Mouse (Mus musculus): Measurements from ENCODE around the gene N4bp3.
"Not testable (repeated sequence)": the region's sequence is repeated elsewhere in the genome, so short reads cannot be mapped to it uniquely, and the experiment has no call there.

The N4bp3 gene

DNA sequence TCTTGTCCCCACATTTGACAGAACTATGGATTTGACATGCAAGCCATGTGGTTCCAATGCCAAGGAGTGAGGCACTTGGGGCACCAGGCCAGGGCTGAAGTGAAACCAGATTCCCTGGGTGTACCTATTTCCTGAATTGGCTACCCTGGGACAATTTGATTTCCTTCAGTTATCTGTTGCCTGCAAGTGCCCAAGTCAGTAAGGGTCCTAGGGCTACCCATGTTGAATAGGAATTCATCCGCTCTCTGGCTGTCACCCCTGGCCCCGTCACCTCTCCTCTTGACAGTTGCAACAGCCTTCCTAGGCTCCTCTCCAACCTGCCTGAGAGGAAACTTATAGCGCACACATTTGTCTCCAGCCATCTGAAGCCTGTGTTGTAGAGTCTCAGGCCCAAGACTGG, 4.2 kb upstream of the N4bp3 start:
- no peak for DNase-seq (ENCODE audit: extremely low read depth, low read depth, low spot score)

DNA sequence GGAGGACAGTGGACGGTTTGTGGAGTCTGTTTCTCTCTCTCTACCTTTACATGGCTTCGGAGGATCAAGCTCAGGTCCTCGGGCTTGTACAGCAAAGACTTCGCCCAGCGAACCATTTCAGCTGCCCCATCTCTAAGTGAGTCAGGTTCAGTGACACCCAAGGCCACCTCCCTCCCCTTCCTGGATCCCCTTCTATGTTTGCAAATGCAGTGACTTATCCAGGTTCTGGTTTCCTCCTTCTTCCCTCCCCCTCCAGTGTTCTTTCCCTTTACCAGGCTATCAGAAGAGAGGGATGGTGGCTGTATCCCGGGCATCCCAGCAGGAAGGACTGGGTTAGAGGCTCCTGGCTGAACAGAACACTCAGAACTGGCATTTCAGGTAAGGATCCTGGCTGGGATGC, 3.1 kb upstream of the N4bp3 start:
- no peak for DNase-seq (ENCODE audit: extremely low read depth, low read depth, low spot score)

DNA sequence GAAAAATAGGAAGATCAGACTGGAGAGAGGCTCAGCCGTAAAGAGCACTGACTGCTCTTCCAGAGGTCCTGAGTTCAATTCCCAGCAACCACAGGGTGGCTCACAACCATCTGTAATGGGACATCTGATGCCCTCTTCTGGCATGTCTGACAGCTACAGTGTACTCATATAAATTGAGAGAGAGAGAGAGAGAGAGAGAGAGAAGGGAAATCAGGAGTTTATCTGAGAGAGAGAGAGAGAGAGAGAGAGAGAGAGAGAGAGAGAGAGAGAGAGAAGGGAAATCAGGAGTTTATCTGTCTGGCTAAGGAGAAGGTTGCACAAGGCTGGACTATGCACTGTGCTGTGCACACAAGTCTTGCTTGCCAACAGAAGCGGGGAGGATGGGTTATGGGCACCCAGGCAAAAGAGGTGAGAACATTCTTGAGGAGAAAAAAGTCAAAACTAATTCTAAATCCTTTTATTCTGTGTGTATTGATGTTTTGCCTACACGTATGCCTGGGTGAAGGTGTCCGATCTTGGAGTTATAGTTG, 2.3 kb upstream of the N4bp3 start:
- DNase-seq (ENCODE audit: extremely low read depth, low read depth, low spot score), result no peak

DNA sequence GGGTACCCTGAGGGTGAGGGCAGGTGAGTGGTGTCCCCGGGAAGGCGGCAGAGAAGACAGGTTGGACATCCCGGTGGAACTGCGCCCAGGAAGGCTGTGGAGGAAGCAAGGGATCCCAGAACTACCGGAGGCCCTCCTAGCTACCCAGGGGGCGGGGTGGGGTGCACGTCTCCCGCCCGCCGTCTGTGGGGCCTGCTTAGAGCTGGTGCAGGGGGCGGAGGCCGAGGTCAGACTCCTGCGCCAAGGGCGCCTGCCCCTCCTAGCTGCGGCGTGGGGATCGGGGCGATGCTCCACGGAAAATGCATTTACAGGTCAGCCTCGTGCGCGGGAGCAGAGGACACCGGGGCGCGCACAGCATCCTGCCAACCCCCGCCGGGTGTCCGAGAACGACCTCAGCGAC, 381 bp downstream of the N4bp3 start:
- no peak for DNase-seq (ENCODE audit: extremely low read depth, low read depth, low spot score)

DNA sequence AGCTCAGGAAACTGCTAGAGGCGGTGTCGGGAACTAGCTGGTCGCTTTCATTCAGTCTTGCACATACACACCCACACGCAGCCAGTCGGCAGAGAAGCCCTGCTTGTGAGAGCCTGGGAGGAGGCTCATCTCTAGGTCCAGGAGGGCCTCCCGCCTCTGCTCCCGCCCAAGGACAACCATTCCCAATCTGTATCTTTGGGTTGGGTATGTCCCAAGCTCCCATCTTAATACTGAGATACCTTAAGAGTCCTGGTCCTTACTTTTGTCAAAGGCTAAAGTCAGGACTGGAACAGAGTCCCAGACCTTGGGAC, 798 bp downstream of the N4bp3 start:
- DNase-seq (ENCODE audit: extremely low read depth, low read depth, low spot score), result no peak

- no peak for DNase-seq (ENCODE audit: extremely low read depth, low read depth, low spot score)
These were observed 1.3 kb downstream of the N4bp3 start for GRCm38 (mm10) chr11:51649111-51649888.

DNA sequence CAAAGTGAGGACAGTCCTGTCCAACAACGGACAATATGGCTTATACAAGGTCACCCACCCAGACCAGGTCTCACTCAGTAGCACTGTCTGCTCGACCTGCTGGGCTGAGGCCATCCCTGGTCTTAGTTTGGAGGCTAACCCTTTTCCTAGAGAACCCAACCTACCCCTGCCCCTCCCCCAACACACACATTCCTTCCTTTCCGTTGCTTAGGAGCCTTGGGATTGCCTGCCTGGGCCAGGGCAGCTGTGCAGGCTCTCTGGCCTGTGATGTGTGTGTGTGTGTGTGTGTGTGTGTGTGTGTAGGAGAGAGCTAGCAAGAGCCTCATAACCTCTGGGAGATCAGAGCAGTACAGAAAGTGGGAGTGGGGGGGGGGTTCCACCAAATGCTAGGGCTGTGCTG, 2.1 kb downstream of the N4bp3 start:
- no peak for DNase-seq (ENCODE audit: extremely low read depth, low read depth, low spot score)

GRCm38 (mm10) chr11:51646751-51647667, 3.6 kb downstream of the N4bp3 start:
- DNase-seq (ENCODE audit: extremely low read depth, low read depth, low spot score), result no peak

GRCm38 (mm10) chr11:51646245-51646644, 4.4 kb downstream of the N4bp3 start:
- DNase-seq (ENCODE audit: extremely low read depth, low read depth, low spot score), result no peak

GRCm38 (mm10) chr11:51645293-51645692, 5.3 kb downstream of the N4bp3 start:
- DNase-seq (ENCODE audit: extremely low read depth, low read depth, low spot score), result no peak

- no peak for DNase-seq (ENCODE audit: extremely low read depth, low read depth, low spot score)
These were observed 6.4 kb downstream of the N4bp3 start for GRCm38 (mm10) chr11:51644217-51644616.

GRCm38 (mm10) chr11:51643761-51644160, 6.9 kb downstream of the N4bp3 start:
- no peak for DNase-seq (ENCODE audit: extremely low read depth, low read depth, low spot score)

GRCm38 (mm10) chr11:51643202-51643601, 7.4 kb downstream of the N4bp3 start:
- DNase-seq (ENCODE audit: extremely low read depth, low read depth, low spot score), result no peak

- DNase-seq (ENCODE audit: extremely low read depth, low read depth, low spot score), result no peak
These were observed 9.9 kb downstream of the N4bp3 start for GRCm38 (mm10) chr11:51640748-51641147.

DNA sequence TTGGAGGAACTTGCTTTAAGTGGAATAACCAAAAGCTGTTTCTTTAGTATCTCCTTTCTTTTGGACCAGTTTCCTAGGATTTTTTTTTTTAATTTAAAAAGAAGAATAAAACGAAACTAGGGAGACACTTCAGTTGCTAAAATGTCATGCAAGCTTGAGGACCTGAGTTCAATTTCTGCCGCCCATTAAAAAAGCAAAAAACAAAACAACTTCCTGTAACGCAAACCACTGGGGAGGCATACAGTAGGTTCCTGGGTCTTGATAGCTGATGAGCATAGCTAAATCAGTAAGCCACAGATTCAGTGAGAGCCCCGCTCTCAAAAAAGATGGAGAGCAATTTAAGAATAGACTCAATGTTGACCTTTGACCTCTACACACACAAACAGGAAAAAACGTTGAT, 12.1 kb downstream of the N4bp3 start:
- no peak for DNase-seq (ENCODE audit: extremely low read depth, low read depth, low spot score)

DNA sequence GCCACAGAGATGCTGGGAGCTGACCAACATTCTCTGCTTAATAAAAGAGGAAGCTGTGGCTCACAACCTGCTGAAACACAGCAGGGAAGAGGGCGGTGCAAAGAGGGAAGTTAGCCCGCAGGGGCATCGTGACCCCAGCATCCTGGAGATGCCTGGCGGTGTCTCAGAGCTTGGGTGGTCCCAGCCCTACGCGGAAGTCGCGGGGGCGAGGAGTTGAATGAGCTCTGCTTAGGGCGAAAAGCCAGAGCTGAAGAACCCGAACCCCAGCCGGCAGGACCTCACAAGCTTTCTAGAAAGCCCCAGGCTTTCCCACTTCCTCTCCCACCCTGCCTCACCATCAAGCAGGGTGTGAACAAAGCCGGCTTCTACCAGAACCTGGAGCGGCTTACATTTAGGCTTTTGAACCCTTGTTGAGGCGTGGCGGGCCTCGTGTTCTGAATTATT, 12.6 kb downstream of the N4bp3 start:
- DNase-seq (ENCODE audit: extremely low read depth, low read depth, low spot score), result no peak

DNA sequence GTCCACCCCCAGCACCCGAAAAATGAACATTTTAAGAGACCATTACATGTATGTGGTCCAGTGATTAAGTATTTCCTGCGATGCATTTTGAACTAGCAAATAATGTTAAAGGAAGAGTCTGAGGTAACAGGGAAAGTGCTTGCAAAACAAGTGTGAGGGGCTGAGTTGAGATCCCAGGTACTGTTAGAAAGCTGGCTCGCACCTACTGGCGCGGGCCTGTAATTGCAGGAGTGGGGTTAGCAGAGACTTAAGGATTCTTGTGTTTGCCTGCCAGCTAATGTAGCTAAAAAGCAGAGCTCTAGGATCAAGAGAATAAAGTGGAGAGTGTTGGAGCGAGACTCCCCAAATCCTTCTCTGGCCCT, 14.3 kb downstream of the N4bp3 start:
- no peak for DNase-seq (ENCODE audit: extremely low read depth, low read depth, low spot score)

DNA sequence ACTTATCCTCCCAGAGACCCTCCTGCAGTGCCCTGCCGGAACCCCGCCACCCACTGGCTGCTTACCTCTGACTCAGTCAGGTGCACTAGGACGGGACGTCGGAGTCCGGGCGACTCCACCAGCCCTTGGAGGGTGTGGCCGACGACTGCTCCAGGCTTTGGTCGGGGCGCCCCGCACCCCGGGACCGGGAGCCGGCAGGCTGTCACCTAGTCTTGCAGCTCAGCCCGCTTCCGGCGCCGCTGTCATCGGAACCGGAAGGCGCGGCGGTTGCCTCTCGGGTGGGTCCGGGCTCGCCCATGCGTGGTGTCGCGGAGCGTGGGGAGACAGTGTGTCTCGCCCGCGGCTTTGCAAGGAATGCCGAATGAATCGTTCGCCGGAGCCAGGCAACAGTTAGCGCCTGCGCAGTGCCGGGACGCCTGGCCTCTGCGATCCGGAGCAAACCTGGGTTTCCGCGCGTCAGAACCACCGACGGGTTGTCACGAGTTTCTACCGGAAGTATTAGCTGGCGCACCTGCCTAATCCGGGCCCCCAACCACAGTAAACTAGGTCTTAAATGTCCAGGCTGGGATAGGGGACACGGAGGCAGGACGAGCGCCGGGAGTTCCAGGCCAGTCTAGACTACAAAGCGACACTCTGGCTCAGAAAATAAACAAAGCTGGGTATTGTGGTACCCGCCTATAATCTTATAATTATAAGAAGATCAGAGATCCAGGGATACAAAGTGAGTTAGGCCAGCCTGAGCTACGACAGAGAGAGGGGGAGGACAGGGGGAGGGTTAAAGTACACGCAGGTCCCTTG, 14.9 kb downstream of the N4bp3 start, which contains the start of gene Rmnd5b:
Rmnd5b (minus strand) TSS at position 372 of the 798 bp plus-strand sequence.
- DNase-seq (ENCODE audit: extremely low read depth, low read depth, low spot score), result no peak

GRCm38 (mm10) chr11:51635127-51635524, 15.5 kb downstream of the N4bp3 start:
- DNase-seq (ENCODE audit: extremely low read depth, low read depth, low spot score), result no peak

DNA sequence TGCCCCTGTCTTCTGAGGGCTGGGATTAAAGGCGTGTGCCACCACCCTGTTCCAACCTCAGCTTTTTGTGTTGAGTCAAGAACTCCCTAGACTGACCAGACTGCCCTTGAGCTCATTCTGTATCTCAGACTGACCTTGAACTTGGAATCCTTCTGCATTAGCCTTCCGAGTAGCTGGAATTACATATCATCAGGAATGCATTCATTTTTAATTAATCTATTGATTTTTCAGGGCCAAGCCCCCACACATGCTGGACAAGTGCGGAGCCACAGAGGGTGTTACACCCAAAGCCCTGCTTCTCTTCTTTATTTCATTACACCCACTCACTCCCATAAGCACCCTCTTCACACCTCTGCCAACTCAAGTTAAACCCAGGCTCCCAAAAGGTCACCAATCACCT, 16.9 kb downstream of the N4bp3 start:
- no peak for DNase-seq (ENCODE audit: extremely low read depth, low read depth, low spot score)

DNA sequence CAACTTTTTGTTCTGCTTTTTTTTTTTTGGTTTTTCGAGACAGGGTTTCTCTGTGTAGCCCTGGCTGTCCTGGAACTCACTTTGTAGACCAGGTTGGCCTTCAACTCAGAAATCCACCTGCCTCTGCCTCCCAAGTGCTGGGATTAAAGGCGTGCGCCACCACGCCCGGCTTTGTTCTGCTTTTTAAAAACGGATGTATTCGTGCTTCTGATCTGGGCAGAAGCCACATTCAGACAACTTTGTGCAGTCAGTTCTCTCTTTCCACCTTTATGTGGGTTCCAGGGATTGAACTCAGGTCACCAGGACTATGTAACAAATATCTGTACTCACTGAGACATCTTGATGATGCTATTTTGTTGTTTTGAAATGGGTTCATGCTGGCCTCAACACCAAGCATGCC, 17.4 kb downstream of the N4bp3 start:
- DNase-seq (ENCODE audit: extremely low read depth, low read depth, low spot score), result not testable (repeated sequence)

Measured in fat pad, adult 2 months (tissue).